Mouse (Mus musculus): ENCODE measurements around the gene Rbpj. TPM values are rescaled to one million over a fixed set of nuclear protein-coding genes. Genes with fewer than 3 reads are reported as not detected.

Rbpj gene
- polyA plus RNA-seq, 1 experiment from 2014 or later, result 65.5 TPM

DNA sequence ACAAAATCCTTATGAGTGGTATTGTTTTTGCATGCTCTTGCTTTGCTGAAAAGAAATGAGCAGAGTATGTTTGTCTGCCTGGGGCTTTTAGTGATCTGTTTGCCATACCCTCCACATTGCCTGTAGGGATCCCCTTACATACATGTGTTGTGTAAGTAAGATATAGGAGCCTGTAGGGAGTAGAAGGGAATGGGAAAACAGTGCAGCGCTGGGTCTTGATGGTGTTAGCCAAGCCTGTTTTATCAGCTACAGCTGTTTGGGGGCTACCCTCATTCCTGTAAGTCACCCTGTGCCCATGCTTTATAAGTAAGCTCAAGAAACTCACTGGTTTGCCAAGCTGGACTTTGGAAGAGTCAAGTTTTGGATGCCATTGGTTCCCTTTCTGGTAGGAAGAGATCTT is 152.9 kb downstream of the Rbpj start:
- H3K4me2 ChIP-seq (replicated peaks), result no peak overlapping the region
- 93% methylated on average over 1 of the region's 1 CpGs for WGBS
- H3K9me3 ChIP-seq, result 0 out of 2 replicates have a peak, but pooled peaks cover 6% of the 10 kb centered on the region
- H3K27me3 ChIP-seq, result no peaks in the 10 kb centered on the region
- no peaks in the 10 kb centered on the region for H3K4me1 ChIP-seq
- ATAC-seq (ENCODE audit: low FRiP score, low read depth), result no peak
- no peak overlapping the region for H3K27ac ChIP-seq (replicated peaks)
- H3K4me3 ChIP-seq, result no peak overlapping the region
- 0 out of 2 replicates have a peak, but pooled peaks cover 5% of the 10 kb centered on the region for H3K36me3 ChIP-seq
- H3K9ac ChIP-seq (replicated peaks), result no peak overlapping the region

DNA sequence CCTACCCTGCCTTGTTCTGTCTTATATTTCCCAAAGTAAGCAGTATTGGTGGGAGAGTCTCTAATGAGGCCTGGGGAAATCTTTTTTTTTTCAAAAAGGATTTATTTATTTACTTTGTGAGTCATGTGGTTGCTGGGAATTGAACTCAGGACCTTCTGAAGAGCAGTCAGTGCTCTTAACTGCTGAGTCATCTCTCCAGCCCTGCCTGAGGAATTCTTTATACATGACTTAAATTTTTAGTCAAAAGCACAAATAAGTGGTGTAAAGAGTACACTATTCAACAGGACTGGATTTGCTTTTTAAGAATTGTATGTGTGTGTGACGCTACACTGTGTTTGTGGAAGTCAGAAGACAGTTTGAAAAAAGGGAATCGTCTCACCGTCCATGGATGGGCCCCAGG is 166.1 kb downstream of the Rbpj start:
- H3K9ac ChIP-seq (replicated peaks), result no peak overlapping the region
- no peak for ATAC-seq (ENCODE audit: low FRiP score, low read depth)
- no peak overlapping the region for H3K4me2 ChIP-seq (replicated peaks)
- H3K9me3 ChIP-seq, result no peaks in the 10 kb centered on the region
- 0 out of 2 replicates have a peak, but pooled peaks cover 7% of the 10 kb centered on the region for H3K36me3 ChIP-seq
- 91% methylated on average over 3 of the region's 3 CpGs for WGBS
- no peak overlapping the region for H3K4me3 ChIP-seq
- H3K27ac ChIP-seq (replicated peaks), result no peak overlapping the region
- no peaks in the 10 kb centered on the region for H3K4me1 ChIP-seq
- no peaks in the 10 kb centered on the region for H3K27me3 ChIP-seq

DNA sequence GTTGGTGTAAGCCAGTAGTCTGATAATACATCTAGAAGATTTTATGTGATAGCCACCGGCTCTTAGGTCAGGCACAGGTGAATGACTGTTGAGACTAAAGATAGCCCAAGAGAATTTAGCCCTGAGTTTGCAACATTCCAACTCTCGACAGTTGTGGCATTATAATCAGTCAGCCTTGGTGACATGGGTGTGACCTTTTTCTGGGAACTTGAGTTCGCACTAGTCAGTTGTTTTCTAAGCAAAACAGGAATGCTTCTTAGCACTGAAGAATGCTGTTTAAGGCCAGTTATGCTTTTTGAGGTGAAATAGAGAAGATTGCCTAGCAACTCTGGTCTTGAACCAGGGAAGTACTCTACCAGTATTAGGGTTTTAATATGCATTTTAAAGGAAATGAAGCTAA is 170.8 kb downstream of the Rbpj start:
- WGBS, result 84% methylated on average over 3 of the region's 3 CpGs
- ATAC-seq (ENCODE audit: low FRiP score, low read depth), result no peak
- H3K4me1 ChIP-seq, result no peaks in the 10 kb centered on the region
- no peaks in the 10 kb centered on the region for H3K36me3 ChIP-seq
- no peaks in the 10 kb centered on the region for H3K27me3 ChIP-seq
- H3K9me3 ChIP-seq, result no peaks in the 10 kb centered on the region
- H3K9ac ChIP-seq (replicated peaks), result no peak overlapping the region
- H3K4me2 ChIP-seq (replicated peaks), result no peak overlapping the region
- H3K27ac ChIP-seq (replicated peaks), result no peak overlapping the region
- no peak overlapping the region for H3K4me3 ChIP-seq

DNA sequence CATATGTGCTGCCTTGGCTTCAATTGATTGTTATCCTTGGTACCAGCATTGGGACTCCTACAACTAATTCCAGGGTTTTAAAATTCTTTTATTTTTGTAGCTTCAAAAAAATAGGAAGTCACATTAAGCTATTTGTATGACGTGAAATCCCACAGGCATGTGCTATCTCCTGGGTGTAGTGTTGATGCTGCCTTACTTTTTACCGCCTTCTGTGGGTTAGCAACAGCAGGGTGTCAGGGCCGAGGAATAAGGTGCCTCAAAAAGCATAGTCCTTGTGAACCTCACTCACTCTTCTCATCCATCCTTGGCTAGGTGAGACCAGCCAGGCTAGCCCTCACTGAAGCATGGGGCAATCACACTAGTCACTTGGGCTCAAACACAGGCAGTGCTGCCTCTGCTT is 171.3 kb downstream of the Rbpj start:
- Histone ChIP-seq H3K4me3 (no peak overlapping the region), H3K9me3 (no peaks in the 10 kb centered on the region), H3K9ac (replicated peaks) (no peak overlapping the region), H3K36me3 (peaks cover 2% of the 10 kb centered on the region; the same call in 1 of the 2 replicates), H3K4me2 (replicated peaks) (no peak overlapping the region), H3K27ac (replicated peaks) (no peak overlapping the region), H3K4me1 (no peaks in the 10 kb centered on the region), H3K27me3 (no peaks in the 10 kb centered on the region)
- WGBS, result 86% methylated on average over 3 of the region's 3 CpGs
- ATAC-seq (ENCODE audit: low FRiP score, low read depth), result no peak

DNA sequence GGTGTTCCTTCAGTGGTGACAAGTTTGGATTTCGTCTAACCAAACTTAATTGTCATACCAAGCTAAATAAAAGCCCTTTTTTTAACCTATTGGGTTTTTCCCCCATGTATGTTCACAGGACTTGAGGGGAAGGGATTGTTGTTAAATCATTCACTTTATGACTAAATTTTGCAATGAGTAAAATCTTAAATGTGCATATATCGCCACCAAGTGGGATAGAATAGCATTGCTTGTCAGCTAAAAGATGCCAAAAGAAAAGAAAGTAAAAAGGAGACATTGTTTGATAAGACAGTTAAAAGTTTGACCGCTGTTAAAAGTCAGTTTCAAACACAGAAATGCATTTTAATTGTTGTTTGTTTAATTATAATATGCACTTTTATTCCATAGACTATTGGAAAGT is 172.7 kb downstream of the Rbpj start:
- no peak overlapping the region for H3K4me2 ChIP-seq (replicated peaks)
- no peak overlapping the region for H3K9ac ChIP-seq (replicated peaks)
- peaks cover 14% of the 10 kb centered on the region for H3K36me3 ChIP-seq
- no peaks in the 10 kb centered on the region for H3K9me3 ChIP-seq
- H3K27me3 ChIP-seq, result no peaks in the 10 kb centered on the region
- 85% methylated on average over 3 of the region's 3 CpGs for WGBS
- H3K4me1 ChIP-seq, result no peaks in the 10 kb centered on the region
- no peak overlapping the region for H3K4me3 ChIP-seq
- no peak overlapping the region for H3K27ac ChIP-seq (replicated peaks)
- no peak for ATAC-seq (ENCODE audit: low FRiP score, low read depth)

DNA sequence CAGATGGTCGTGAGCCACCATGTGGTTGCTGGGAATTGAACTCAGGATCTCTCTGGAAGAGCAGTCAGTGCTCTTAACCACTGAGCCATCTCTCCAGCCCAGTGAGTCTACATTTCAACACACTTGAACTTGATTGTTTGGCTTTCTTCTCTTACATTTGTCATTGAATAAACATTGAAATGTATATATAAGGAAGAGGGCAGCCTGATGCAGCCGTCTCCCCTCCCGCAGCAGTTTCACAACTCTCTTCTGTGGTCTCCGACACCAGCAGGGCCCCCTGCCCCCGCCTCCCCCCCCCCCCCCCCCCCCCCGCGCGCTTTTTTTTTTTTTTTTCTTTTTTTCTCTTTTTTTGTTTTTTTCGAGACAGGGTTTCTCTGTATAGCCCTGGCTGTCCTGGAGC is 180.7 kb downstream of the Rbpj start:
- no peak overlapping the region for H3K27ac ChIP-seq (replicated peaks)
- no peak overlapping the region for H3K9ac ChIP-seq (replicated peaks)
- no peaks in the 10 kb centered on the region for H3K4me1 ChIP-seq
- no peaks in the 10 kb centered on the region for H3K9me3 ChIP-seq
- peaks cover 48% of the 10 kb centered on the region for H3K36me3 ChIP-seq
- ATAC-seq (ENCODE audit: low FRiP score, low read depth), result no peak
- WGBS, result 77% methylated on average over 4 of the region's 9 CpGs
- H3K4me3 ChIP-seq, result no peak overlapping the region
- no peak overlapping the region for H3K4me2 ChIP-seq (replicated peaks)
- H3K27me3 ChIP-seq, result no peaks in the 10 kb centered on the region

DNA sequence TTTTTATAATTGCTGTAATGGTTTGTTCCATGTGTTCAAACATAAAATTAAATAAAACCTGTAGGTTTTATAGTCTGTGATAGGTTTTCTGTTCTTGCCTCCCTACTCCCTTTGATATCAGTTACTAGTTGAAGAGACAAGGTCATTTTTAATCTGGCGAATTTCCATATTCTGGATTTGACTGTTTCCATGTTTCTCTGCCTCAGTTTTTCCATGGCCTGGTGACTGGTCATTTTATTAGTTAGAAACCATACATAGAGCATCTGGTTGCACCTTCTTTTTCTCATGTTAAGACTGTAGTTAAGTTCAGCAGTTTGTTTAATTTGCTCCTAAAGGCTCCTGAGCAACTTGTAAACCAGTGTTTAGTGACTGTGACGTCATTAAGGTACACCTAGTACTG is 181.4 kb downstream of the Rbpj start:
- H3K27me3 ChIP-seq, result no peaks in the 10 kb centered on the region
- H3K9me3 ChIP-seq, result no peaks in the 10 kb centered on the region
- 92% methylated on average over 2 of the region's 2 CpGs for WGBS
- no peak overlapping the region for H3K4me3 ChIP-seq
- H3K4me2 ChIP-seq (replicated peaks), result no peak overlapping the region
- no peak overlapping the region for H3K9ac ChIP-seq (replicated peaks)
- ATAC-seq (ENCODE audit: low FRiP score, low read depth), result no peak
- peaks cover 52% of the 10 kb centered on the region for H3K36me3 ChIP-seq
- H3K27ac ChIP-seq (replicated peaks), result no peak overlapping the region
- H3K4me1 ChIP-seq, result no peaks in the 10 kb centered on the region

DNA sequence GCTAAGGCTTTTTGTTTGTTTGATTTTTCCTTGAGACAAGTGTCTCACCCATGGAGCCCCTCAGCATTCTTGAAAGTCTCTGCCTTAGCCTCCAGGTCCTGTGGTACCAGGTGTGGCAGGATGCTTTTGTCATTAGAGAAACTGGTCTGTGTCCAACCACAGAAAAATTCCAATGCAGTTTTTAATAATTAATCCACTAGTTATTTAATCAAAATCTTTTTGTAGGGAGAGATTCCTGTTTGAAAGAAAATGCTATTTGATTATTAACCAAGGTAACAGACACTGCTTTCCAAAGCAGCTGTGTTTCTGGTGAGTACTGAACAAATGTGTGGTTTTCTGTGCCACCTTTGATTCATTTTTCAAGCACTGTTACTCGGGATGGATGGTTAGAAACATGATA is 190.6 kb downstream of the Rbpj start:
- H3K9me3 ChIP-seq, result no peaks in the 10 kb centered on the region
- no peaks in the 10 kb centered on the region for H3K27me3 ChIP-seq
- no peaks in the 10 kb centered on the region for H3K4me1 ChIP-seq
- H3K27ac ChIP-seq (replicated peaks), result no peak overlapping the region
- H3K4me3 ChIP-seq, result no peak overlapping the region
- WGBS, result 57% methylated on average over 1 of the region's 1 CpGs
- no peak overlapping the region for H3K9ac ChIP-seq (replicated peaks)
- peaks cover 26% of the 10 kb centered on the region for H3K36me3 ChIP-seq
- no peak for ATAC-seq (ENCODE audit: low FRiP score, low read depth)
- H3K4me2 ChIP-seq (replicated peaks), result no peak overlapping the region

DNA sequence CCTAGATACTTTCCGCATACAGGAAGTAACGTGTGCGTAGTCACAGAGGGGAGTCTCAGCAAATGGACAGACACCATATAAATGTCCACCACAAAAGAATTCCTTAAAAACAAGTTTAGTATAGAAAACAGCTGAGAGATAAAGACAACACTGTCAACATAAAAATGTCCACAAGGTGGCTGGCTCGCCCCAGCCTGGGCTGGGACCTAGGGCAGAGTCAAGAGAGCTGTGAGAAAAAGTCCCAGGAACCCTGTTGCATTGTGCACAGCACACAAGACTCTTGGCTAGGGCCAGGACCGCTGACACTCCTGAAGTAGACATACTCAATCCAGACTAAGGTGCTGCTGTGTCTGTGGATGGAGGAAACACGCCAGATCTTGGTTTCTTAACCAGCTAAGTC is 192.0 kb downstream of the Rbpj start:
- peaks cover 15% of the 10 kb centered on the region for H3K36me3 ChIP-seq
- H3K4me1 ChIP-seq, result no peaks in the 10 kb centered on the region
- H3K9me3 ChIP-seq, result no peaks in the 10 kb centered on the region
- no peak overlapping the region for H3K27ac ChIP-seq (replicated peaks)
- no peak overlapping the region for H3K9ac ChIP-seq (replicated peaks)
- no peak overlapping the region for H3K4me2 ChIP-seq (replicated peaks)
- no peak overlapping the region for H3K4me3 ChIP-seq
- ATAC-seq (ENCODE audit: low FRiP score, low read depth), result peak; percentile 70
- WGBS, result 83% methylated on average over 6 of the region's 6 CpGs
- no peaks in the 10 kb centered on the region for H3K27me3 ChIP-seq

DNA sequence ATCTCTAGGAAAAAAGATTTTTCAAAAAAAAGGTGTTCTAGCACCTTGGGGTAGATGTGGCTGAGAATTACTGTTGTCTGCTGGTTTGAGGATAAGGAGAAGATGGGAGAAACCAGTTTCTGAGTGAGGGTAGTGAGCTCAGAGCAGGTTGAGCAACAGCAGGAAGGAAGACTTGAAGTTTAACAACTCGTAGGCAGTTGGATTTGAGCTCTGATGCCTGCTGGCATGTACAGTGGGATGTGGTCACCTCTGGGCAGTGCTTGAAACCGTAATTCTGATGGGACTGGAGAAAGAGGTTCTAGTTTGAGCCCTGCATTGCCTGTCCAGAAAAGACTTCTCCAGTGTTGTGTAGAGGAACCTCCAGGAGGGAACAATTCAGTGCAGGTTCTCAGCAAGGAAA is 195.6 kb downstream of the Rbpj start:
- no peak overlapping the region for H3K4me2 ChIP-seq (replicated peaks)
- no peak overlapping the region for H3K27ac ChIP-seq (replicated peaks)
- H3K9ac ChIP-seq (replicated peaks), result no peak overlapping the region
- no peaks in the 10 kb centered on the region for H3K4me1 ChIP-seq
- 92% methylated on average over 2 of the region's 2 CpGs for WGBS
- H3K36me3 ChIP-seq, result 0 out of 2 replicates have a peak, but pooled peaks cover 7% of the 10 kb centered on the region
- H3K27me3 ChIP-seq, result no peaks in the 10 kb centered on the region
- no peaks in the 10 kb centered on the region for H3K9me3 ChIP-seq
- H3K4me3 ChIP-seq, result no peak overlapping the region
- no peak for ATAC-seq (ENCODE audit: low FRiP score, low read depth)

DNA sequence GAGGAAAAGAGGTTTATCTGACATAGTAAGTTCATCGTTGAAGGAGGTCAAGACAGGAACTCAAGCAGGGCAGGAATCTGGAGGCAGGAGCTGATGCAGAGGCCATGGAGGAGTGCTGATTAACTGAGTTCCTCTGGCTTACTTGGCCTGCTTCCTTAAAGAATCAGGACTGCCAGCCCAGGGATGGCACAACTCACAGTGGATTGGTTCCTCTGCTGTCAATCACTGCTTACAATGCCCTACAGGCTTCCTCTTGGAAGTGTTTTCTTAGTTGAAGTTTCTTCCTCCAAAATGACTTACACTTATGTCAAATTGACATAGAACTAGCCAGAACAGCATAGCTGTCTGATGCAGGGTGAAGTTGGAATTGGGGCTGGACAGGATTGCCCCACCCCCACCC is 196.5 kb downstream of the Rbpj start:
- Histone ChIP-seq H3K4me3 (no peak overlapping the region), H3K9me3 (no peaks in the 10 kb centered on the region), H3K4me2 (replicated peaks) (no peak overlapping the region), H3K27me3 (no peaks in the 10 kb centered on the region), H3K27ac (replicated peaks) (no peak overlapping the region), H3K4me1 (no peaks in the 10 kb centered on the region), H3K36me3 (no peaks in the 10 kb centered on the region), H3K9ac (replicated peaks) (no peak overlapping the region)
- ATAC-seq (ENCODE audit: low FRiP score, low read depth), result no peak
- WGBS, result 76% methylated on average over 1 of the region's 1 CpGs

DNA sequence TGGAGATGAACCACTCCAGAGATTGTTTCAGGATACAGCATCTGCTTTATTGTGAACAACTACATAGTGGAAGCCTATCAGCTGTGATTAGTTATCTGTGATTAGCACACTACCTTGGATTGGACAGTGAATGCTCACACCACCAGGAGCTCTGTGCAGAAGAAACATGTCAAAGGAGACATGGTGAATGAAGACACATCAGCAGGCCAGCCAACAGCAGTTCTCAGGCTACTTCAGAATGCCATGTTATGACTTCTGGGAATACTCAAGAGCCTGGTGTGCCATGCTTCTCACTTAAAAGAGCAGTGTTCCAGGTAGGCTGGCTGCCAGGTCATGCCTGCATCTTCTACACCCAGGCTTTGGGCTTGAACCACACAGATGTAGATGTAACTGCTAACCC is 197.7 kb downstream of the Rbpj start:
- no peak for ATAC-seq (ENCODE audit: low FRiP score, low read depth)
- H3K36me3 ChIP-seq, result no peaks in the 10 kb centered on the region
- H3K27ac ChIP-seq (replicated peaks), result no peak overlapping the region

DNA sequence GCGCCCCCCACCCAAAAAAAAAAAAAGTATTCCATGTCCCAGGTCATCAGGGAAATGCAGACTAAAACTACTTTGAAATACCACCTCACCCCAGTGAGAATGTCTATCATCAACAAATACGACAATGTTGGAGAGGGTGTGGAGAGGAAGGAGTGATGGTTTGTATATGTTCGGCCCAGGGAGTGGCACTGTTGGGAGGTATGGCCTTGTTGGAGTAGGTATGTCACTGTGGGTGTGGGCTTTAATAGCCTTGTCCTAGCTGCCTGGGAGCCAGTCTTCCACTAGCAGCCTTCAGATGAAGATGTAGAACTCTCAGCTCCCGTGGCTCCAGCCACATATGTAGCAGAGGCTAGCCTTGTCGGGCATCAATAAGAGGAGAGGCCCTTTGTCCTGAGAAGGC is 202.1 kb downstream of the Rbpj start:
- no peaks in the 10 kb centered on the region for H3K36me3 ChIP-seq
- no peak for ATAC-seq (ENCODE audit: low FRiP score, low read depth)
- H3K27ac ChIP-seq (replicated peaks), result no peak overlapping the region
- no peaks in the 10 kb centered on the region for H3K4me1 ChIP-seq
- no peak overlapping the region for H3K4me3 ChIP-seq
- 87% methylated on average over 5 of the region's 5 CpGs for WGBS
- H3K27me3 ChIP-seq, result no peaks in the 10 kb centered on the region
- H3K4me2 ChIP-seq (replicated peaks), result no peak overlapping the region
- no peak overlapping the region for H3K9ac ChIP-seq (replicated peaks)
- no peaks in the 10 kb centered on the region for H3K9me3 ChIP-seq

More for the DNA sequence above, 197.7 kb downstream of the Rbpj start:
- no peak overlapping the region for H3K4me3 ChIP-seq
- H3K9me3 ChIP-seq, result no peaks in the 10 kb centered on the region
- no peaks in the 10 kb centered on the region for H3K4me1 ChIP-seq
- no peak overlapping the region for H3K4me2 ChIP-seq (replicated peaks)
- no peak overlapping the region for H3K9ac ChIP-seq (replicated peaks)
- no peaks in the 10 kb centered on the region for H3K27me3 ChIP-seq

Data from midbrain, embryonic 12.5 days (tissue).